Mouse (Mus musculus) urinary bladder, postnatal 10 days (tissue): ENCODE results near the gene Phyh.
A peak's percentile ranks its signal among the peaks of the same experiment; 100 is the strongest.

Experiments used
- DNase-seq: peaks from one replicate; pipeline ENCODE4 v3.0.0; 2022; ENCODE audit warnings: low spot score

The Phyh gene

GRCm38 (mm10) chr2:4918860-4919739 lies at the start of gene Phyh:
TSS of gene Phyh (plus strand) at chr2:4919019.
- DNase-seq, result peak; percentile 51

GRCm38 (mm10) chr2:4872740-4873139 lies 46.1 kb upstream of the Phyh start:
- no peak for DNase-seq

- DNase-seq, result no peak
Measured at GRCm38 (mm10) chr2:4873331-4873730, 45.5 kb upstream of the Phyh start.

DNA sequence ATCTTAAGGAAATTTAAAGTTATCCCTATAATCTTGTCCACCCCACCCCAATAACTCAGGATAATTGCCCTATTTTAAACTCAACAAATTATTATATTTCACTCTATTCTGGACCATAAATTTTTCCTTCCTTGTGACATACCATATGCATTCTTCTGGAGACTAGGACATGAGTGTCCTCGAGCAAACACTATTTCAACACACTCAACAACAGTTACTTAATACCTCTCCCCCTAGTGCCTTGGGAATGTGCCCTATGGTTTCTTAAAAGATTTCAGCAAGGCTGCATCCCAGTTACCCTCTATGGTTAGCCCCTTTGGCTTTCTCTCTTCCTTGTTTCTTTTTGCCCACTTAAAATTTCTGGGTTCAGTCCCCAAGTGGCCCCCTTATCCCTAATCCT lies 43.7 kb upstream of the Phyh start:
- DNase-seq, result no peak

DNA sequence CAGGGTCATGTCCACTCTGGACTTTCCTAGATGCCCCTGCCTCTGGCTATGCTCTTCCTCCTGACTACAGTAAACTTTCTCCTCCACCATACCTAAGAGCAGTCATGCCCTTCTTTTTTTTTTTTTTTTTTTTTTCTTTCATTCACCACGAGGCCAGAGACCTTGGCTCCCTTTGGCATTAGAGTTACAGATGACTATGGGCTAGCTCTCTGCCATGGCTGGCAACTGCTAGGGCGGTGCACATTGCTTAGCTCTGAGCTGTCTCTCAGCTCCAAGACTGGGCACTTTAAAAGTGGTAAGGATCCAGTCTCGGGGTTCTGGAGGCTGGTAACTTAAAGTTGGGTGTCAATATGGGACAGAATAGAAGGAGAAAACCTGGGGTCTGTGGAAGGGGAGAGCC lies 42.7 kb upstream of the Phyh start:
- no peak for DNase-seq

DNA sequence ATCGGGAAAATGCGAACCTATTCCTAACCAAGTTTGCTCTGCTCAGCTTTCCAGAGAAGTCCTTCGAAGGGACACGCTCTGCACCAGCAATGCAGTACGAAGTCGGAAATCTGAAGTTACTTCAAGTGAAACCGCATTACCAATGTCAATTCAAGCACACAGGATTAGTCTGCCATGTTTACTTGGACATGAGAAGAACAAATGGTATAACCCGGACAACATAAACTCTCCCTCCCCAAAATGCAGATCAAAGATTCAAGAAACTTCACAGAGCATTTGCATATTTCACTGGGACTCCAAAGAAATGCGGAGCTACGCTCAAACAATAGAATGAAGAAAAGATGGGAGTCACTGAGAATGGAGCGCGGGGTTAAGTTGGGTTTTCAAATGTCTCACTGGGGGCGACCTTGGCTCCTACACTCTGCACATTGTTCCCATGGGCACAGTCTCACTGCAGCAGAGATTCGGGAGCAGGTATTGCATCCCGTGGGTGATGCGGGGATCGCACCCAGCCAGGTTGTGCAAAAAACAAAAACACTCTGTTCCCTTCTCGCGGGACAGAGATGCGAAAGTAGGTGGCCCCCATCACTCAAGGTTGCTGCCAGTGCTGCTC lies 38.0 kb upstream of the Phyh start:
- no peak for DNase-seq

- DNase-seq, result peak; percentile 54
Measured at GRCm38 (mm10) chr2:4881350-4882248, 37.2 kb upstream of the Phyh start, which contains the start of gene Sephs1. TSS of gene Sephs1 (plus strand) at chr2:4881564.

GRCm38 (mm10) chr2:4882249-4882791 lies 36.5 kb upstream of the Phyh start:
- peak; percentile 24 for DNase-seq

DNA sequence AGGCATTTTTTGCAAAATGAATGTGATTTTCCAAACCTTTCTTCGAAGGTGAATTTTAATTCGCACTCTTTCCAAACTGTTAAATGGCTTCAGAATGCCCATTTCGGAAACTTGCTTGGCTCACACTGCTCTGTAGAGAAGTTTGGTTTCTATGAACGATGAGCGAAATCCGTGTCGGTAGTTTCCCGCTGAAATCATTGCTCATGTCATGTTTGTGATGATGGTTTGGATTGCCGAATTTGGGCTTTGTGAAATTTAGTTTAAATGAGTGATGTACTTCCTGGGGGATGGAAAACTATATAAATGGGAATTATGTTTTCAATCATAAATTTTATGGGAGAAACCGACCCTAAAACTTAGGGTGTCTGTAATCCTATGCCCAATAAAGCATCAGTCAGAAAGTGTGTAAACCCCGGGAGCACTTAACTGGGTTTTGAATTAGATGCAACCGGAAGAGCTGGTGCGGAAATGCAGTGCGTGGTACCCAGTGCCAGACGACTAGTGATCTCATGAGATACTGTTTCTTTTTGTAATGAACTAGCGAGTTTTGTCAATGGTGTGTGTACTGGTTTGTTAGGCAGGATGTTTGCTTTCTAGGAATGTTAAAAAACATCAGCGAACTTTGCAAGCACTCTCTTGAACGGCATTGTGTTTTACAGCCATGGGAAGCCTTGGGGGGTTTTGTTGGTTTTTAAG lies 35.7 kb upstream of the Phyh start:
- no peak for DNase-seq

DNA sequence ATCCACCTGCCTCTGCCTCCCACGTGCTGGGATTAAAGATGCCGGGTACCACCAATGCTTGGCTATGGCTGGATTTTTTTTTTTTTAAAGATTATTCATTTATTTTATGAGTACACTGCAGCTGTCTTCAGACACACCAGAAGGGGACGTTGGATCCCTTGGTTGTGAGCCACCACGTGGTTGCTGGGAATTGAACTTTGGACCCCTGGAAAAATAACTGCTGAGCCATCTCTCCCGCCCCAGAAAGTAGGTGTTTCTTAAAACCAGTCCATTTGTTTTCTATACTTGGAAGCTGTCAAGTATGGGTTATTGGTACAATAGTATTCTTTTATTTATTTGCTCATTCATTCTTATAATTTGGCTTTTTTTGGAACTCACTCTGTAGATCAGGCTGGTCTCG lies 31.9 kb upstream of the Phyh start:
- DNase-seq, result no peak

- DNase-seq, result no peak
Measured at GRCm38 (mm10) chr2:4895598-4895997, 23.2 kb upstream of the Phyh start.

- DNase-seq, result no peak
Measured at GRCm38 (mm10) chr2:4896970-4897369, 21.8 kb upstream of the Phyh start.

GRCm38 (mm10) chr2:4900624-4901023 lies 18.2 kb upstream of the Phyh start:
- DNase-seq, result no peak

GRCm38 (mm10) chr2:4902346-4902745 lies 16.5 kb upstream of the Phyh start:
- DNase-seq, result no peak

GRCm38 (mm10) chr2:4907120-4907519 lies 11.7 kb upstream of the Phyh start:
- no peak for DNase-seq

- no peak for DNase-seq
Measured at GRCm38 (mm10) chr2:4907916-4908315, 10.9 kb upstream of the Phyh start.

- DNase-seq, result no peak
Measured at GRCm38 (mm10) chr2:4908771-4909315, 10.0 kb upstream of the Phyh start.

DNA sequence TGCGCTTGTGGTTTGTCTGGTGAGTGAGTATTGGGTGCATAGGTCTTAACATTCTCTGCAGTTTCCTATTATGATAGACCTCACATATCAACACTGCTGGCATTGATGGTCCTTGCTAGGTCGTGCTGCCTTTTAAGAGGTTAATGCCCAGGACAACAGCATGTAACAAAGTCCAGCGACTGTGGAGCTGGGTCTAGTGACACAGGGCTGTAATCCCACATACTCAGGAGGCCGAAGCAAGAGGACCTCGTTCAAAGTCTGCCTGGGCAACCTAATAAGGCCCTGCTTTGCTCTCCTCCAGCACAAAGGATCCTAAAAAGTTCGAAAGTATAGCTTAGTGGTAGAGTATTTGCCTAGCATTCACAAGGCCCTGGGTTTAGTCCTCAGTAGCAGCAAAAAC lies 8.9 kb upstream of the Phyh start:
- no peak for DNase-seq

GRCm38 (mm10) chr2:4910521-4910920 lies 8.3 kb upstream of the Phyh start:
- no peak for DNase-seq

- DNase-seq, result no peak
Measured at GRCm38 (mm10) chr2:4913949-4914348, 4.9 kb upstream of the Phyh start.

DNA sequence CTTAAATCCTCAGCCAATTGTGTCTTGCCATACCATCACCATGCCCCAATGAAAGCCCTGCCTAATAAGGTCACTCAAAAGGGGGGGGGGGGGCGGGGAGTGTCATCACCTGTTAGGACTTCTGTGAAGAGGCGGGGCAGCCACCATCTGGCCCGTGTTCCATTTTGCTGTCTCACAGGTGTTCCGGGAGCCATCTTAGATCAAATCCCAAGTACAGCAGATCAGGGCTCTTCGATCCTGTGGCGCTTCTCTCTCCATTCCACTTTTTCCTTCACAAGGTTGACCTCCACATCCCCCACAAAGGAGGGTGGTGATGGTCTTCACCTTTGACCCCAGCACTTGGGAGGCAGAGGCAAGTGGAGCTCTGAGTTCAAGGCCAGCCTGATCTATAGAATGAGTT lies 2.8 kb upstream of the Phyh start:
- DNase-seq, result no peak
